Mouse (Mus musculus) C2C12 (cell line): Measurements from ENCODE around the gene Fam167b. TPM values are rescaled to one million over a fixed set of nuclear protein-coding genes. Genes with fewer than 3 reads are reported as not detected.
"Not testable (repeated sequence)": the region's sequence is repeated elsewhere in the genome, so short reads cannot be mapped to it uniquely, and the experiment has no call there.

Source experiments
- H3K27me3 ChIP-seq: one replicate; pipeline ENCODE4 v1.6.1; 2011; ENCODE audit not compliant: control insufficient read depth, insufficient read depth, insufficient read length
- H3K36me3 ChIP-seq: one replicate; pipeline ENCODE4 v1.6.1; 2011; ENCODE audit not compliant: control insufficient read depth, insufficient read depth
- H3K4me3 ChIP-seq: one replicate; pipeline ENCODE4 v1.5.1; 2011; ENCODE audit warnings: mild to moderate bottlenecking, control low read depth; ENCODE audit not compliant: poor library complexity, insufficient read depth, severe bottlenecking
- H3K79me2 ChIP-seq: one replicate; pipeline ENCODE4 v1.6.1; 2011; ENCODE audit not compliant: control insufficient read depth, insufficient read depth
- H3K79me3 ChIP-seq: one replicate; pipeline ENCODE4 v1.6.1; 2011; ENCODE audit warnings: low read depth, control low read depth
- H3ac ChIP-seq: one replicate; pipeline ENCODE3; 2011; ENCODE audit warnings: low read depth; ENCODE audit not compliant: control insufficient read depth, insufficient read length
- CEBPB ChIP-seq: IDR thresholded peaks from one replicate; pipeline ENCODE4 v1.6.1; 2011; ENCODE audit warnings: low read depth, mild to moderate bottlenecking, control low read depth, moderate library complexity
- CTCF ChIP-seq: IDR thresholded peaks from one replicate; pipeline ENCODE4 v1.5.1; 2011; ENCODE audit not compliant: control insufficient read depth, insufficient read depth, insufficient read length
- FOSL1 ChIP-seq: IDR thresholded peaks from one replicate; pipeline ENCODE4 v1.8.0; 2011; ENCODE audit warnings: mild to moderate bottlenecking, low read length; ENCODE audit not compliant: poor library complexity, insufficient read depth, severe bottlenecking
- MAX ChIP-seq: IDR thresholded peaks from one replicate; pipeline ENCODE4 v1.6.1; 2011; ENCODE audit warnings: mild to moderate bottlenecking, control low read depth
- MYOD1 ChIP-seq: IDR thresholded peaks from one replicate; pipeline ENCODE4 v1.6.1; 2011; ENCODE audit warnings: low read depth; ENCODE audit not compliant: control insufficient read depth, insufficient read length
- MYOG ChIP-seq: IDR thresholded peaks from one replicate; pipeline ENCODE4 v1.6.1; 2011; ENCODE audit not compliant: control insufficient read depth, insufficient read length; ENCODE audit errors: extremely low read depth
- USF1 ChIP-seq: IDR thresholded peaks from one replicate; pipeline ENCODE4 v1.6.1; 2011; ENCODE audit warnings: low read depth, mild to moderate bottlenecking, control low read depth, moderate library complexity
- microRNA-seq: library from miRNA; unstranded; fragments of <30 nt; microRNA quantifications from one replicate; pipeline ENCODE4, GENCODE M21; 2019; ENCODE audit warnings: borderline microRNAs expressed
- polyA plus RNA-seq: library from polyadenylated mRNA; unstranded; fragments of >200 nt; fragmentation: generic; extraction: Trizol; gene quantifications from one replicate; pipeline ENCODE4 v1.2.1, GENCODE M21; 2012; ENCODE audit warnings: missing spikeins

The Fam167b gene
- polyA plus RNA-seq, 1 experiment = 0.27 TPM

DNA sequence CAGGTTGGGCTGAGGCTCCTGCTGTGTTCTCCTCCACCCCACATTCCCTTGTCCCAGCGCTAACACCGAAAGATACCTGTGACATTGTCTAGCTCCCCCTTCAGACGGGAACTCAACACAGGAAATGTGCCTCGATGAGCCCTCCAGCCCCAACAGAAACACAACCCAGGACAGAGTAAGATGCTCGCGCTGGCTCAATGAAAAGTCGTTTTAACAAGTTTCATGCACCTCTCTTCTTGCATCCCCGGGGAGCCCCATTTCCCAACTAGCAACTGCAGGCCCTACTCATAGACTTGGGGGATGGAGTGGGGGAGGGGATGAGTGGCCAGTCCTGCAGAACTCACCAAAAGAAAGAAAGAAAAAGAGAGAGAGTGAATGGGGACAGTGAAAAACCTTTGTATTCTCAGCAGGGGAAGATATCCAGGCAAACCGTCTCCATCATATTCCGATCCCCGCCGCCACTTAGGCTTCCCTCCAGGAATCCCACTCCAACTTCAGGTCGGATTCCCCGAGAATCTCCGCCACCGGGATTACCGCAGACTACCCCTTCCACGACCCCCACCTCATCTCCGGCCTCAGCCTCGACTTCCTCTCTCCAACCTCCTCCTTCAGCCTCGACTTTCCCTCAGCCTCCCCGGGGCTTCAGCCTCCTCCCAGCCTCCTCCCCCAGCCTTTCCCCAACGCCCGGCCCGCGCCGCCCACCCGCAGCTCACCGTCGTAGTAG lies 36.3 kb downstream of the Fam167b start:
- Histone ChIP-seq H3K79me3 (peaks cover 44% of the 10 kb centered on the region), H3K4me3 (peak overlapping the region; percentile 95), H3ac (peak overlapping the region; percentile 64), H3K27me3 (no peaks in the 10 kb centered on the region), H3K36me3 (peaks cover 3% of the 10 kb centered on the region), H3K79me2 (peaks cover 54% of the 10 kb centered on the region)
- TF ChIP-seq USF1 = no peak
- no peak for TF ChIP-seq MYOD1
- TF ChIP-seq CTCF = no peak
- no peak for TF ChIP-seq FOSL1
- no peak for TF ChIP-seq CEBPB
- no peak for TF ChIP-seq MYOG
- TF ChIP-seq MAX = no peak

- H3K4me3 ChIP-seq = no peak overlapping the region
Measured at GRCm38 (mm10) chr4:129540012-129540411, 38.3 kb downstream of the Fam167b start.

GRCm38 (mm10) chr4:129528901-129529300 lies 49.4 kb downstream of the Fam167b start:
- not testable (repeated sequence) for H3K4me3 ChIP-seq, H3K79me3 ChIP-seq, H3K79me2 ChIP-seq, H3K27me3 ChIP-seq, H3ac ChIP-seq
- H3K36me3 ChIP-seq = peaks cover 37% of the 10 kb centered on the region

More at GRCm38 (mm10) chr4:129540012-129540411, 38.3 kb downstream of the Fam167b start:
- TF ChIP-seq CTCF (peak; percentile 42), MAX (no peak)
- Histone ChIP-seq H3ac (no peak overlapping the region), H3K27me3 (no peaks in the 10 kb centered on the region), H3K79me3 (peaks cover 53% of the 10 kb centered on the region), H3K79me2 (peaks cover 72% of the 10 kb centered on the region), H3K36me3 (peaks cover 5% of the 10 kb centered on the region)

Small RNAs within 50 kb of the gene (microRNA-seq; reads per million reads assigned to microRNA genes)
- not detected for gene Mir8119

Other genes with a start within 250 kb of the Fam167b start
- gene Rbbp4, start 243.2 kb downstream of the Fam167b start, polyA plus RNA-seq = 195 TPM
- 31.2 TPM for gene Zbtb8os, start 242.9 kb downstream of the Fam167b start, polyA plus RNA-seq
- 4.6 TPM for gene Zbtb8a, start 200.4 kb downstream of the Fam167b start, polyA plus RNA-seq
- gene Zbtb8b, start 137.7 kb downstream of the Fam167b start, polyA plus RNA-seq = not detected
- gene Bsdc1, start 117.0 kb downstream of the Fam167b start, polyA plus RNA-seq = 11.8 TPM
- gene Tssk3, start 87.5 kb downstream of the Fam167b start, polyA plus RNA-seq = not detected
- not detected for gene Fam229a, start 87.4 kb downstream of the Fam167b start, polyA plus RNA-seq
- 148 TPM for gene Marcksl1, start 65.0 kb downstream of the Fam167b start, polyA plus RNA-seq
- gene Hdac1, start 35.8 kb downstream of the Fam167b start, polyA plus RNA-seq = 96.7 TPM
- gene Lck, start 4.9 kb downstream of the Fam167b start, polyA plus RNA-seq = 1.5 TPM
- 416 TPM for gene Eif3i, start 22.1 kb upstream of the Fam167b start, polyA plus RNA-seq
- 218 TPM for gene Tmem234, start 22.1 kb upstream of the Fam167b start, polyA plus RNA-seq
- gene Dcdc2b, start 35.7 kb upstream of the Fam167b start, polyA plus RNA-seq = 0.40 TPM
- 10.8 TPM for gene Iqcc, start 40.5 kb upstream of the Fam167b start, polyA plus RNA-seq
- gene Ccdc28b, start 45.4 kb upstream of the Fam167b start, polyA plus RNA-seq = 7.7 TPM
- gene Txlna, start 62.5 kb upstream of the Fam167b start, polyA plus RNA-seq = 43.0 TPM
- gene Kpna6, start 94.2 kb upstream of the Fam167b start, polyA plus RNA-seq = 23.9 TPM
- gene Tmem39b, start 118.3 kb upstream of the Fam167b start, polyA plus RNA-seq = 17.0 TPM
- 61.6 TPM for gene Khdrbs1, start 163.8 kb upstream of the Fam167b start, polyA plus RNA-seq
- 101 TPM for gene Ptp4a2, start 232.7 kb upstream of the Fam167b start, polyA plus RNA-seq